In genomic region chr2:137146938-137147666, GRCm38 (mm10) we compare ENCODE assay signal across 33 mouse cellular contexts.
"Had no signal": no experiment of that assay in that cellular context is flagged by ENCODE, and none has a peak within 500 bp of the region (broad histone marks: within the 10 kb centered on the region; RNA-seq: fewer than 3 reads in every experiment).

No protein-coding gene starts in this region.

- H3K9me3 ChIP-seq: heart, embryonic 10.5 days; heart, embryonic 12.5 days; heart, embryonic 13.5 days; heart, embryonic 15.5 days; hindbrain, embryonic 13.5 days; hindbrain, embryonic 15.5 days; kidney, embryonic 15.5 days had no signal

- H3K36me3 ChIP-seq: heart, embryonic 10.5 days; heart, embryonic 12.5 days; heart, embryonic 13.5 days; heart, embryonic 15.5 days; hindbrain, embryonic 13.5 days; hindbrain, embryonic 15.5 days; kidney, embryonic 15.5 days had no signal

- H3K27ac ChIP-seq: heart, adult 2 months; heart, embryonic 10.5 days; heart, embryonic 13.5 days; heart, embryonic 15.5 days; hindbrain, embryonic 13.5 days; hindbrain, embryonic 14.5 days; hindbrain, embryonic 15.5 days; hindbrain, postnatal 0 days; kidney, embryonic 15.5 days; kidney, postnatal 0 days; layer of hippocampus, adult 2 months; left cerebral cortex, adult 2 months had no signal

- H3K9ac ChIP-seq: heart, embryonic 12.5 days; heart, embryonic 13.5 days; heart, embryonic 15.5 days; hindbrain, embryonic 13.5 days; hindbrain, embryonic 14.5 days; hindbrain, embryonic 15.5 days; kidney, embryonic 15.5 days had no signal

- H3K4me3 ChIP-seq: heart, adult 2 months; heart, embryonic 10.5 days; heart, embryonic 12.5 days; heart, embryonic 13.5 days; heart, embryonic 15.5 days; hindbrain, embryonic 13.5 days; hindbrain, embryonic 15.5 days; kidney, embryonic 15.5 days; layer of hippocampus, adult 2 months; left cerebral cortex, adult 2 months had no signal

- DNase-seq: heart, adult 18-20 months; heart, adult 2 months; heart, postnatal 10 days; heart, postnatal 14 days; heart, postnatal 36 days; heart, postnatal 4 days; kidney, adult 11 months; kidney, adult 18-20 months; kidney, adult 2 months; kidney, adult 8-10 months; kidney, adult 9 months; kidney, postnatal 10 days; kidney, postnatal 14 days; kidney, postnatal 25 days; kidney, postnatal 36 days; kidney, postnatal 4 days; layer of hippocampus, adult 9-11 months; layer of hippocampus, postnatal 36 days had no signal

- H3K27me3 ChIP-seq: heart, embryonic 12.5 days; heart, embryonic 13.5 days; heart, embryonic 15.5 days; hindbrain, embryonic 13.5 days; hindbrain, embryonic 15.5 days; kidney, embryonic 15.5 days had no signal

- H3K4me2 ChIP-seq: heart, embryonic 11.5 days; heart, embryonic 12.5 days; heart, embryonic 13.5 days; heart, embryonic 15.5 days; hindbrain, embryonic 13.5 days; hindbrain, embryonic 14.5 days; hindbrain, embryonic 15.5 days; kidney, embryonic 15.5 days had no signal

- ATAC-seq: hindbrain, embryonic 16.5 days; hindbrain, postnatal 0 days; inflammation-experienced regulatory T-cells, adult 6 months had no signal

- H3K4me1 ChIP-seq: heart, embryonic 10.5 days; heart, embryonic 12.5 days; heart, embryonic 13.5 days; heart, embryonic 15.5 days; hindbrain, embryonic 13.5 days; hindbrain, embryonic 15.5 days; kidney, embryonic 15.5 days had no signal
